Mouse (Mus musculus): ENCODE measurements around the gene Acp4.
"Not testable (repeated sequence)": the region's sequence is repeated elsewhere in the genome, so short reads cannot be mapped to it uniquely, and the experiment has no call there.

The Acp4 gene

DNA sequence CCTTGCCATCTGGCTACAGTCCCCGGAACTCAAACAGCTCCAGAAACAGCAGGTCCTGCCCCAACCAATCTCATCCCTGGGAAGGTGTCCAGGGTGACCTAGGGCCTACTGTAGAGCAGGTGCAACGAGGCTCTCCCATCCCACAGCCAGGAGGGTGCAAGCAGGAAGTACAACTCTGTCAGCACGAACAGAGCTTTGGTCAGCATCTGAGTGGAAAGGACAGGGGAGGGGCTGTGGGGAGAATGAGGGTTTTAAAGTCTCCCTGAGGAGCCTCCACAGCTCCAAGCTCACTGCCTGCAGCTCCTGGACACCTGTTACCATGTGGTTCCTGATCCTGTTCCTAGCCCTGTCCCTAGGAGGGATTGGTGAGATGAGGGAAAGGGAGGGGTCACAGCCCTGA lies 50.0 kb downstream of the Acp4 start, which contains the start of gene Klk1b4:
Gene Klk1b4, plus strand, starts transcription at position 301 of the 400 bp plus-strand sequence.
- not testable (repeated sequence) for DNase-seq (ENCODE audit: extremely low read depth, low read depth, low spot score)
